Mouse (Mus musculus): Measurements from ENCODE around the gene Dcaf1. TPM values are rescaled to one million over a fixed set of nuclear protein-coding genes. Genes with fewer than 3 reads are reported as not detected.

Dcaf1 gene
- polyA plus RNA-seq, 1 experiment: 17.1 TPM

DNA sequence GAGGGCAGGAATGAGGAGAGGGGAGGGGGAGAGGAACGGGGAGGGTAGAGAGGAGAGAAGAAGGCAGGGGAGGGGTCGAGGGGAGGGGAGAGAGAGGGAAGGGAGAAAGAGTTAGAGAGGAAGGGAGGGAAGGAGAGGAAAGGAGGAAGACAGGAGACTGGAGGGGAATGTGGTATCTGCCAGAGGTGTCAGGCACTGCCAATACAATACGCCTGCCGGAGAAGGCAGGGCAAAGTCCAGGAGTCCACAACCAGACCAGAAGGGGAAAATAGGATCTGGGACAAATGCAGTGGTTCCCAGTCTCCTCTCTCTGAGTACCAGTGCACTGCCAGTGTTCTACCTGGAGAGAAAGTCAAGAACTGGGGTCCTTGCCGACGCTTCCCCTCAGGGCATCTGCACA, 30.8 kb upstream of the Dcaf1 start:
- Histone ChIP-seq H3K27me3 (ENCODE audit: control insufficient read depth, insufficient read depth, insufficient read length) (peaks cover 13% of the 10 kb centered on the region), H3K79me2 (ENCODE audit: control insufficient read depth, insufficient read depth) (peaks cover 31% of the 10 kb centered on the region), H3K4me3 (ENCODE audit: insufficient read depth, poor library complexity, severe bottlenecking) (no peak overlapping the region), H3ac (ENCODE audit: control insufficient read depth, insufficient read length, low read depth) (no peak overlapping the region), H3K79me3 (ENCODE audit: low read depth) (peaks cover 20% of the 10 kb centered on the region), H3K36me3 (ENCODE audit: control insufficient read depth, insufficient read depth) (no peaks in the 10 kb centered on the region)
- TF ChIP-seq MYOD1 (IDR thresholded peaks at IDR 0.05; ENCODE audit: control insufficient read depth, insufficient read length, low read depth) (no peak), CTCF (IDR thresholded peaks at IDR 0.05; ENCODE audit: control insufficient read depth, insufficient read depth, insufficient read length) (no peak), MAX (IDR thresholded peaks at IDR 0.05) (no peak), CEBPB (IDR thresholded peaks at IDR 0.05; ENCODE audit: low read depth) (no peak), MYOG (IDR thresholded peaks at IDR 0.05; ENCODE audit: control insufficient read depth, extremely low read depth, insufficient read length) (no peak), FOSL1 (IDR thresholded peaks at IDR 0.05; ENCODE audit: insufficient read depth, low read length, poor library complexity, severe bottlenecking) (no peak)

DNA sequence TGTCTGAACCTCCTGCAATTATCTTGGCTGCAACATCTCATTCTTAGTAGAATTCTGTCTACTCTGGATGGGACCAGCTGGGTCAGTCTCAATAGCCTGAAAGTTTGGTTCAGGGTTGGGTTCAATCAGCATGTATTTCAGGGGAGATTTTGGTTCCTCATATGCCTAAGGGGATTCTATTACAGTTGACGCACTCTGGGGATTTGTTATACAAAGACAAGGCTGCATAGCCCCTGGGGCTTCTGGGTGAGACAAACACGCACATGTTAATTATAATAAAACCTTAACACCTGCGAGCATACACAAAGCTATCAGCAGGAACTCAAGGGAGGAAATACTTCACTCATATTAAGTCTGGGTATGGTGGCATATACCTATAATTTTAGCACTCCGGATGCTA, 15.2 kb upstream of the Dcaf1 start:
- no peak overlapping the region for H3ac ChIP-seq (ENCODE audit: control insufficient read depth, insufficient read length, low read depth)
- no peaks in the 10 kb centered on the region for H3K79me2 ChIP-seq (ENCODE audit: control insufficient read depth, insufficient read depth)
- H3K79me3 ChIP-seq (ENCODE audit: low read depth): no peaks in the 10 kb centered on the region
- H3K4me3 ChIP-seq (ENCODE audit: insufficient read depth, poor library complexity, severe bottlenecking): no peak overlapping the region
- H3K36me3 ChIP-seq (ENCODE audit: control insufficient read depth, insufficient read depth): no peaks in the 10 kb centered on the region
- H3K27me3 ChIP-seq (ENCODE audit: control insufficient read depth, insufficient read depth, insufficient read length): peaks cover 15% of the 10 kb centered on the region
- TF ChIP-seq CEBPB (IDR thresholded peaks at IDR 0.05; ENCODE audit: low read depth) (no peak), CTCF (IDR thresholded peaks at IDR 0.05; ENCODE audit: control insufficient read depth, insufficient read depth, insufficient read length) (no peak), MAX (IDR thresholded peaks at IDR 0.05) (no peak), MYOG (IDR thresholded peaks at IDR 0.05; ENCODE audit: control insufficient read depth, extremely low read depth, insufficient read length) (no peak), USF1 (IDR thresholded peaks at IDR 0.05; ENCODE audit: low read depth) (no peak), FOSL1 (IDR thresholded peaks at IDR 0.05; ENCODE audit: insufficient read depth, low read length, poor library complexity, severe bottlenecking) (no peak), MYOD1 (IDR thresholded peaks at IDR 0.05; ENCODE audit: control insufficient read depth, insufficient read length, low read depth) (no peak)

DNA sequence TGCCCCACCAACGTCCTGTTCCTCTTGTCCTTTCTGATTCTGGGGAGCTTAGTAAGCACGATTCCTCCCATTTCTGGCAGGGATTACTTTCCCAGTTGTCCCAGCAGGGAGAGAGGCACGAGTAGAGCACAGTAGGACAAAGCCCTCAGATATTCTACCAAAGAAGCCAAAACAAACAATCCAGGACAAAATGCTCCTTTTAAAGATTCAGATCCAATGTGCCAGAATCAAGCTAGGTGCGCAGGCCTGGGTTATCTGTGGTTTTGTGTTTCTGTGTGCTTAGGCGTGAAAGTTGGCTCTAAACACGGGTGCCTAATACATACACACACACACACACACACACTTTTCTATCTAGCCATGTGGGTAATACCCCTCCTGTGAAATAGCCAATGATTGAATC, 3.5 kb upstream of the Dcaf1 start:
- no peaks in the 10 kb centered on the region for H3K27me3 ChIP-seq (ENCODE audit: control insufficient read depth, insufficient read depth, insufficient read length)
- no peaks in the 10 kb centered on the region for H3K36me3 ChIP-seq (ENCODE audit: control insufficient read depth, insufficient read depth)
- H3ac ChIP-seq (ENCODE audit: control insufficient read depth, insufficient read length, low read depth): no peak overlapping the region
- H3K4me3 ChIP-seq (ENCODE audit: insufficient read depth, poor library complexity, severe bottlenecking): no peak overlapping the region
- peaks cover 13% of the 10 kb centered on the region for H3K79me2 ChIP-seq (ENCODE audit: control insufficient read depth, insufficient read depth)
- H3K79me3 ChIP-seq (ENCODE audit: low read depth): peaks cover 8% of the 10 kb centered on the region
- no peak for TF ChIP-seq FOSL1 (IDR thresholded peaks at IDR 0.05; ENCODE audit: insufficient read depth, low read length, poor library complexity, severe bottlenecking)
- no peak for TF ChIP-seq MAX (IDR thresholded peaks at IDR 0.05)

DNA sequence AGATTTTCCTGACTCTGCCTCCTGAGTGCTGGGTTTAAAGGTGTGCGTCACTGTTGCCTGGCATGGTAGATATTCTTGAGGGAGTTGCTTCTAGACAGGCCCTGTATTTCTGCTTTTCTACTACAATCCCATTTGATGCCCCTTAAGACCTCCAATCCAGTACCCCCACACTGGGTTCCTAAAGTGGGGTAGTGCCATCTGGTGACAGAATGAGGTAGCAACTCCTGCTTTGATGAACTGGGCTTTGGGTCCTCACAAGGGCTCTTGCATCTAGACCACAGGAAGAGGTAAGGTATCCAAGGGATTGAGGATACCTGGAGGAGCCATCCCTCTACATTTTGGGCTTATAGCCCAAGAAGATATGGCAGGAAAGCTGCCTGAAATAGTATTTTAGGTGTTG, 2.5 kb upstream of the Dcaf1 start:
- Histone ChIP-seq H3K79me2 (ENCODE audit: control insufficient read depth, insufficient read depth) (peaks cover 23% of the 10 kb centered on the region), H3K27me3 (ENCODE audit: control insufficient read depth, insufficient read depth, insufficient read length) (no peaks in the 10 kb centered on the region), H3K4me3 (ENCODE audit: insufficient read depth, poor library complexity, severe bottlenecking) (no peak overlapping the region), H3K36me3 (ENCODE audit: control insufficient read depth, insufficient read depth) (no peaks in the 10 kb centered on the region), H3K79me3 (ENCODE audit: low read depth) (peaks cover 15% of the 10 kb centered on the region), H3ac (ENCODE audit: control insufficient read depth, insufficient read length, low read depth) (no peak overlapping the region)
- TF ChIP-seq MYOG (IDR thresholded peaks at IDR 0.05; ENCODE audit: control insufficient read depth, extremely low read depth, insufficient read length): no peak
- TF ChIP-seq MAX (IDR thresholded peaks at IDR 0.05): no peak
- no peak for TF ChIP-seq FOSL1 (IDR thresholded peaks at IDR 0.05; ENCODE audit: insufficient read depth, low read length, poor library complexity, severe bottlenecking)
- TF ChIP-seq USF1 (IDR thresholded peaks at IDR 0.05; ENCODE audit: low read depth): no peak
- no peak for TF ChIP-seq MYOD1 (IDR thresholded peaks at IDR 0.05; ENCODE audit: control insufficient read depth, insufficient read length, low read depth)
- no peak for TF ChIP-seq CTCF (IDR thresholded peaks at IDR 0.05; ENCODE audit: control insufficient read depth, insufficient read depth, insufficient read length)
- TF ChIP-seq CEBPB (IDR thresholded peaks at IDR 0.05; ENCODE audit: low read depth): no peak

DNA sequence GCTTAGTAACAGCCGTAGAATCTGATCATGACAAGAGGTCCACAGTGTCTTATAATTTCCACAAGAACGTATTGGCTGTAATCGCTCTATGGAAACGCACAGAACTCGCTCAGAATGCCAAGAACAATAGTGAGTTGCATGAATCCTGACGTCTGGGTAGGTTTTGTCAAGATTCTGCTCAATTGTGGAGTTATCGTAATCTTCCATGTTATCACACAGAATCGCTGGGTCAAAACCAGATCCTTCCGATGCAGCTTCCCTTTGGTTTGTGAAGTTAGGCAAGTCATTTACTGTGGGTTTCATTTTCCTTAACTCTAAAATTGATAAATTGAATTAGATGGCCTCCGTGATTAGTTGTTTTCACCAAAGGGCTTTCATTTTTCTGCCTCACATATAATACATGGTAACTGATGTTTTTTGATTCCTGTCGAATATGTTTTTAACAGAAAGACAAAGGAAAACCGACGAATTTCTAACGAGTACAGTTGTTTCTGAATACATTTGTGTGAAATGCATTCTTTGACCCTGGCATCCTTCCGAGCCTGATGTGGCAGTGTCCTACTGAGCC, 540 bp upstream of the Dcaf1 start:
- H3K27me3 ChIP-seq (ENCODE audit: control insufficient read depth, insufficient read depth, insufficient read length): no peaks in the 10 kb centered on the region
- H3ac ChIP-seq (ENCODE audit: control insufficient read depth, insufficient read length, low read depth): peak overlapping the region; percentile 33
- TF ChIP-seq MYOD1 (IDR thresholded peaks at IDR 0.05; ENCODE audit: control insufficient read depth, insufficient read length, low read depth): no peak
- TF ChIP-seq MYOG (IDR thresholded peaks at IDR 0.05; ENCODE audit: control insufficient read depth, extremely low read depth, insufficient read length): no peak
- TF ChIP-seq FOSL1 (IDR thresholded peaks at IDR 0.05; ENCODE audit: insufficient read depth, low read length, poor library complexity, severe bottlenecking): no peak
- no peak for TF ChIP-seq USF1 (IDR thresholded peaks at IDR 0.05; ENCODE audit: low read depth)
- H3K4me3 ChIP-seq (ENCODE audit: insufficient read depth, poor library complexity, severe bottlenecking): peak overlapping the region; percentile 80
- H3K36me3 ChIP-seq (ENCODE audit: control insufficient read depth, insufficient read depth): no peaks in the 10 kb centered on the region
- peaks cover 40% of the 10 kb centered on the region for H3K79me2 ChIP-seq (ENCODE audit: control insufficient read depth, insufficient read depth)
- peaks cover 24% of the 10 kb centered on the region for H3K79me3 ChIP-seq (ENCODE audit: low read depth)

DNA sequence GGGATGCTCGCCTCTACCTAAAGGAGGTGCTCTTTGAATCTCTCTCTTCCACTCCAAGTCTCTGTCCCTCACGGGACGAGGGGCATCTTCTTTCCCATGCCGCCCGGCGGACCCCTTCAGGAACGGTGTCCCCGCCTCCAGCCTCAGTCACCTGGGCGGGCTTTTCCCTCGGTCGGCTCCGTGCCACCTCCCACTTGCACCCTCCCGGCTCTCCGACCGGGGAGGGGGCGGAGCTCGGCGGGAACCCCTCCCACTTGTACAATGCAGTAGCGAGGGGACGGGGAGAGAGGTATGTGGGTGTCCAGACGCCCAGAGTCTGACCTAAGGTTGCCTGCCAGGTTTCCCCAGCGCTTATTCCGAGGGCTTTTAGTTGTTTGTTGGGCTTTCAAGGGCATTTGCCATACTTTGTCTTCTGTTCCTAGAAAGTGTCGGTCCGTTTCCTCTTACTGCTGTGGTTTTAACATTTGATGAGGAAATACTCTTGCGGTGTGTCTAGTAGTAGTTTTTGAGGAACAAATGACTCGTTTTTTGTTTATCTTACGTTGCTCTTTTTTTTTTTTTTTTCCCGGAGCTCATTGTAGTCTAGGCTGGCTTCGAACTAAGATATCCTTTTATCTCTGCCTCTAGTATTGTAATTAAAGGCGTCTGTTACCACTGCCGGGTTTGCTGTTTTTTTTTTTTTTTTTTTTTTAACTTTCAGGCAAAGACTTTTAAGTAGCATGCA, 869 bp downstream of the Dcaf1 start:
- Histone ChIP-seq H3K36me3 (ENCODE audit: control insufficient read depth, insufficient read depth) (no peaks in the 10 kb centered on the region), H3K27me3 (ENCODE audit: control insufficient read depth, insufficient read depth, insufficient read length) (no peaks in the 10 kb centered on the region), H3K79me2 (ENCODE audit: control insufficient read depth, insufficient read depth) (peaks cover 54% of the 10 kb centered on the region), H3K4me3 (ENCODE audit: insufficient read depth, poor library complexity, severe bottlenecking) (peak overlapping the region; percentile 80), H3K79me3 (ENCODE audit: low read depth) (peaks cover 33% of the 10 kb centered on the region), H3ac (ENCODE audit: control insufficient read depth, insufficient read length, low read depth) (peak overlapping the region; percentile 62)
- no peak for TF ChIP-seq CTCF (IDR thresholded peaks at IDR 0.05; ENCODE audit: control insufficient read depth, insufficient read depth, insufficient read length)
- no peak for TF ChIP-seq MYOD1 (IDR thresholded peaks at IDR 0.05; ENCODE audit: control insufficient read depth, insufficient read length, low read depth)
- TF ChIP-seq CEBPB (IDR thresholded peaks at IDR 0.05; ENCODE audit: low read depth): no peak
- TF ChIP-seq MAX (IDR thresholded peaks at IDR 0.05): no peak
